Mouse (Mus musculus): ENCODE measurements at regions not wholly inside any gene's neighbourhood (a gene's known extent, or its start where the extent isn't known, plus 50 kb on each side); places are given as distances from the start of the nearest gene placed in this dataset.

- no peak for TF ChIP-seq CTCF (IDR thresholded peaks at IDR 0.05; ENCODE audit: extremely low read depth, insufficient read length, insufficient replicate concordance, low read depth, low read length)
- no peak for TF ChIP-seq POLR2A (IDR thresholded peaks at IDR 0.05; ENCODE audit: low read depth, low read length)
Measured at GRCm38 (mm10) chr5:53370272-53370671, 95.7 kb upstream of the Rbpj start.

All from small intestine, adult 2 months (tissue).